Mouse (Mus musculus) hematopoietic stem cell, adult 5-6 weeks (primary cell): Measurements from ENCODE around the gene Rps24. TPM values are rescaled to one million over a fixed set of nuclear protein-coding genes. Genes with fewer than 3 reads are reported as not detected.

Experiments
- ATAC-seq, 2 experiments: fragments of 125-278 bp in 1 of 2; replicated peaks in 1 of 2; 2 replicates each; pipeline ENCODE4 v1.8.0; 2016 to 2017; ENCODE audit warnings: inconsistent platforms in 2 of 2, mild to moderate bottlenecking in 2 of 2, moderate number of reproducible peaks in 2 of 2, low read depth in 1 of 2, moderate TSS enrichment in 1 of 2; ENCODE audit not compliant: low FRiP score in 2 of 2, poor library complexity in 2 of 2, severe bottlenecking in 2 of 2, insufficient read depth in 1 of 2, low TSS enrichment in 1 of 2
- total RNA-seq: library from RNA; stranded (forward); fragments of 172-1452, 232-1000 nt; gene quantifications from 2 replicates; pipeline ENCODE4 v1.2.3, GENCODE M21; 2017

The Rps24 gene
- total RNA-seq, 1 experiment from 2014 or later = 6,684 TPM

GRCm38 (mm10) chr14:24508070-24508773, 21.3 kb downstream of the Rps24 start:
- ATAC-seq = no peak

- ATAC-seq = no peak
Measured at GRCm38 (mm10) chr14:24509557-24509956, 22.6 kb downstream of the Rps24 start.

- ATAC-seq = no peak
Measured at GRCm38 (mm10) chr14:24510218-24510617, 23.3 kb downstream of the Rps24 start.

GRCm38 (mm10) chr14:24510679-24511078, 23.8 kb downstream of the Rps24 start:
- ATAC-seq = no peak

- no peak for ATAC-seq
Measured at GRCm38 (mm10) chr14:24512527-24513161, 25.7 kb downstream of the Rps24 start.

GRCm38 (mm10) chr14:24521597-24521996, 34.7 kb downstream of the Rps24 start:
- ATAC-seq = no peak

- no peak for ATAC-seq
Measured at GRCm38 (mm10) chr14:24525137-24525536, 38.2 kb downstream of the Rps24 start.

GRCm38 (mm10) chr14:24525677-24526415, 38.9 kb downstream of the Rps24 start:
- ATAC-seq = no peak

GRCm38 (mm10) chr14:24526440-24526839, 39.5 kb downstream of the Rps24 start:
- no peak for ATAC-seq

GRCm38 (mm10) chr14:24530228-24530627, 43.3 kb downstream of the Rps24 start:
- ATAC-seq = no peak

GRCm38 (mm10) chr14:24534865-24535545, 48.1 kb downstream of the Rps24 start:
- no peak for ATAC-seq

- ATAC-seq = no peak
Measured at GRCm38 (mm10) chr14:24542901-24543300, 56.0 kb downstream of the Rps24 start.

- ATAC-seq = no peak
Measured at GRCm38 (mm10) chr14:24544057-24544456, 57.1 kb downstream of the Rps24 start.

Other genes with a start within 250 kb of the Rps24 start
- gene Dlg5, start 241.2 kb upstream of the Rps24 start, total RNA-seq = 0.06 and 0.99 TPM in 2 replicates
- not detected in 2 replicates for gene E330034G19Rik, start 193.9 kb upstream of the Rps24 start, total RNA-seq
- gene Polr3a, start 67 bp upstream of the Rps24 start, total RNA-seq = 13.4 and 15.5 TPM in 2 replicates